Mouse (Mus musculus) T-helper 17 cell (primary cell): Measurements from ENCODE around the gene Eef1e1.
"Not testable (repeated sequence)": the region's sequence is repeated elsewhere in the genome, so short reads cannot be mapped to it uniquely, and the experiment has no call there.

Source experiments
- in situ Hi-C, 2 experiments: fragments of 300-600 bp; cut with MboI, MseI; formaldehyde crosslinking; loops; 1 replicate in 1 of 2; 2 replicates in 1 of 2; pipeline ENCODE4 v1.15.1; 2025; ENCODE audit warnings: high pct_unique_total_duplicates in 2 of 2

Eef1e1 gene

DNA sequence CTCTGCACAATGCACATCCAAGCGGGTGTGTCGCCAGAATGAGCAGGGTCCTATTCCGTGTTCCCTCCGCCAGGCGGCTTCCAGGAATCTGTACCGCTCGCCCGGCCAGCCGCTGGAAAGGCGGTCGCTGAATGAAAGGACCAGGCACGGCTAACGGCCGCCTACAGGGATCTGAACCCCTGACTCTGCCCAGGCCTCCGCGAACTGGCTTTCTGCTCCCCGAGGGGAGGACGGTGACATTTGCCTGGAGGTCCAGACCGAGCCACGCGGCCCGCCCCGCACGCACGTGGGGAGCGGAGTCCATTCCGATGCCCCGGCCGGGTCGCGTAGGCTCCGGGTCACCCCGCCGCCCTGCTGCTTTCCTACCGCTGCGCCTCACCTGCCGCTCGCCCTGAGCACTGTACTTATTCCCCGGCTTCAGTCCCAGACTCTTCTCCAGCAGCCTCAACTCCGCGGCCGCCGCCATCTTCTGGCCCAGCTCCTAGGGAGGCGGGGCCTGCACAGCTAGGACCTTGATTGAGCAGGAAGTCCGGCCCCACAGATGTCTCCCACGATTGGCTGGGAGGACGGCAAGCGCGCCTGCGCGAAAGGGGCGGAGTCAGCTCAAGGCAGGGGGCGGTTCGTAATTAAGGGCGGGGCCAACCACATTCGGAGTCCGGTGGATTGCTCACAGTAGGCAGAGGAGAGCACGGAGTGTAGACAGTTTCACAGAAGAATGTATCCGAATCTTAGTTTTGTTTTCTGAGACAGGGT is at the start of gene Eef1e1:
Gene Eef1e1 (minus strand): TSS at position 531 of the 753 bp plus-strand sequence.
- in situ Hi-C loops = loop anchor here in 1 of 2 experiments (10.0 kb wide), 2 partner anchors 454 to 604 kb away; partner anchors contain the start of gene Snrnp48

DNA sequence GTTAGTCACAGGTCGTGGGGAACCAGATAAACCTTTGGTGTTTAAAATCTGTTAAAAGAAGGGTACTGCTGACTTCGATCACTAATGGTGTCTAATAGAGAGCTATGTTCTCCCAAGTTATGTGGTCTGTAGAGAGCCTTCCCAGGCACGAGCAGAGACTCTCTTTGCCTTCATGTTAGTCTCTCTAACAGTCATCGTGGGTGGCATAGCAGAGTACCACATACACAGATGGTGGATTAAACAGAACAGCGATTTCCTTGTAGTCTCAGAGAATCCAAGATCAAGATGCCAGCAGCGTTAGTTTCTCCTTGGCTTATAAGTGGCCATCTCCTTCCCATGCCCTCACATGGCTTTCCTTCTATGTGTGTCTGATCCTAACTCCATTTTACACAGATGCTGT is 32.0 kb upstream of the Eef1e1 start:
- in situ Hi-C loops = loop anchor here (10.0 to 25.0 kb wide), 2 partner anchors 304 to 321 kb away; no protein-coding TSS in a partner anchor

DNA sequence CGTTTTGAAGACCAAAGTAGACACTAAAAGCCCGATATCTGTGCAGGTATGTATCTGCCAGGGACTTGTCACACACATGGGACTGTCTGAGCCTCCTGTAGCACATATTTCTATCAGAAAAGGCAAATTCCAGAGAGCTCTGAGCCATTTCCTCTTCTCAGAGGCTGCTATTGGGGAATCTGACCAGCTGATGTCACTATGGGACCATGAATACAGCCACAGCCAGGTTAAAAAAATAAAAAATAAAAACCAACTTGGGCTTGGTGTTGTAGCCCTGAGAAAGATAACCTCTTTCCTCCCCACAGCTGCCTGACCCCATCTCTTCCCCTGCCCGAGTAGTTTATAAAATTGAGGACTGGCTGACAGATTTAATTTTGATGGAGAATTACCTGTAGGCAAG is 31.2 kb upstream of the Eef1e1 start:
- in situ Hi-C loops = loop anchor here (10.0 to 25.0 kb wide), 2 partner anchors 305 to 322 kb away; no protein-coding TSS in a partner anchor

DNA sequence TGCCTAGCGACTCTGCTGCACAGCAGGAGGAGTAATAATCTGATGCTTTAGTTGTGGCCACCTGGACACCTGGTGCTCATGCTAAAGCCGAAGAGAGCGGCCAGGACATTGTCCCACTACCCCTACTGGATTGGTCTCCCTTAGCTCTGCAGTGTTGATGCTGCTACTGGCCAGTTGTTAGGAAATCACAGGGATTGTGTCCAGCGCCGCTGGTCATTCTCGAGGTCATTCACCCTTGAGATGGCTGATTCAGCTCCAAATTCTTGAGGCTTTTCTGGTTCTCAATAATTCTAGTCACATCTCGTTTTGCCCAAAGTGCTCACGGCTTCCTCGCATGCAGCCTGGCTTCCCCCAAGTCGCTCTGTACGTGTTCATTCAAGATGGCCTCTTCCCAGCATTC is 29.9 kb upstream of the Eef1e1 start:
- in situ Hi-C loops = loop anchor here in 1 of 2 experiments (25.0 kb wide), 1 partner anchor 324 kb away; no protein-coding TSS in a partner anchor

DNA sequence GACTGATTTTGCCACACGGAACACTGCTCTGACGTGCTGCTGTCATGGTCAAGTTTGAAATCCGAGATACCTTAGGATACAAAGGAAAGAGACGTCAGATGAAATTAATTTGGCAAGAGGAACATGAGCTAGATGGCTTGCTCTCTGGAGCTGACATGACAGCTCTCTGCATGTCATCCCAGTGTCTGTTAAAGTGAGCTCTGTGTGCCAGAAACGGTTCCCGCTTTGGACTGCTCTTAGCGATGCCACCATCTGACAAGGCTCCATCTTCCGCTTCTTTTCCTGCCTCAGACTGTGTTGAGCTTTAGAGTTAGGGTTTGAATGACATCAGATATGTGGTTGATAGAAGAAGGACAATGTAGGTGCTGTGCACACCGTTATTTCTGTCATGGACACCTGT is 13.5 kb upstream of the Eef1e1 start:
- in situ Hi-C loops = no loop called here

DNA sequence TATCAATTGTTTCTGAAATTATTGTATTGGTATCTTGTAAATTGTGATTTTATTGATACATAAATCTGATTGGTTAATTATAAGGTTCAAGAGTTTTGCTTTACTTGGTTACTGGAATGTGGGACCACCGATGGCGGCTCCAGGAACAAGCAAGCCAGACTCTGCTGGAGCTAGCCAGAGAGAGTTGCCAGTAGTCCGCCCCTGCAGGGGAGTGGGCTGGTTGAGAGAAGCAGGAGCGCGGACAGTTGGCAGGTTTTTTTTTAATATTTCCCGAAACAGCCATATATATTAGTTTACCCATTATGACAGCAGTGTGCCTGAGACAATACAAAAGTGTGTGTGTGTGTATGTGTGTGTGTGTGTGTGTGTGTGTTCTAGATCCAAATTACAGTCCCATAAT is 12.6 kb upstream of the Eef1e1 start:
- in situ Hi-C loops = not testable (repeated sequence)

DNA sequence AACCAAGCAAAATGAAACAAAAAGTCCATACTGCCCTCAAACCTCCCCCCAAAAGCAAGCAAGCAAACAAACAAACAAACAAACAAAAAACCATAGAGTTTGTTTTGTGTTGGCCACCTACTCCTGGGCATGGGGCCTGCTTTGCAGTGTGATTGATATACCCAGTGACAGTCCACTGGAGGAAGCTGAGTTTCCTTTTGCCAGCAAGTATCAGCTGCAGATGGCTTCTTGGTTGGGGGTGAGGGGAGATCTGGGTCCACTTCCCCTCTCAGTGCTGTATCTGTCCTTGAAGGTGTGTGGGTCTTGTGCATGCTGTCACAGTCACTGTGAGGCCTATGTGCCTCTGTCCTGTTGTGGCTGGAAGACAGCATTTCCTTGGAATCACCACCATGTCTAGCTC is 11.2 kb upstream of the Eef1e1 start:
- in situ Hi-C loops = no loop called here

DNA sequence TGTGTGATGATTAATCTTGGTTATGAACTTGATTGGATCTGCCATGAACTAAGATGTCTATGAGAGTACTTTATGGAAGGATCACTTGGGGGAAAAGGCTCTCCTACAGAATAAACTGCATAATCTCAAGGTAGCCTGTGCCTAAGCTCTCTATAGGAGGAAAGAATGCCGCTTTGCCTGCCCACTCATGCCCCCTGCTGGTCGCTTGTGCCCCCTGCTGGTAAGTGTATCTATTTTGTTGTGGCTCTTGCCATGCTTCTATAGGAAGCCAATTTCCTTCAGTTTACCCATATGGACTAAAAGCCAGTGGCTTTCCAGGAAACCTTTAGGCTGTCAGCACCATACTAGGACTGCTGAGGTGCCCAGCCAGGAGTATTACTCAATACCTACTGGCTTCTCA is 9.7 kb upstream of the Eef1e1 start:
- in situ Hi-C loops = no loop called here

DNA sequence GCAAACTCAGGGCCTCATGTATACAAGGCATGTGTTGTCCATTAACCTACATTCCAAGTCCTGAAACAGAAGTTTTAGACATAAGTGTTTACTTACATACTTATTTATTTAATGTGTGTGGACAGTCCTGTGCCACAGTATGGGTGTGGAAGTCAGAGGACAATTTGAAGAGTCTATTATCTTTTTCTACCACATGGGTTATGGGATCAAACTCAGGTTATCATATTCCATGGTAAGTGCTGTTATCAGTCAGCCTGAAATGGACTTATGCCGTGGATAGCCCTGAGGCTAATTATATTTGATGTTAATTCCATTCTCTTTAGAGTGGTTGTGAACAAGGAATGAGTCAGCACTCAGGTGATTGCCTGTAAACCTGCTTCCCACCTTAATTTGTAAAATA is 5.9 kb upstream of the Eef1e1 start:
- in situ Hi-C loops = no loop called here

DNA sequence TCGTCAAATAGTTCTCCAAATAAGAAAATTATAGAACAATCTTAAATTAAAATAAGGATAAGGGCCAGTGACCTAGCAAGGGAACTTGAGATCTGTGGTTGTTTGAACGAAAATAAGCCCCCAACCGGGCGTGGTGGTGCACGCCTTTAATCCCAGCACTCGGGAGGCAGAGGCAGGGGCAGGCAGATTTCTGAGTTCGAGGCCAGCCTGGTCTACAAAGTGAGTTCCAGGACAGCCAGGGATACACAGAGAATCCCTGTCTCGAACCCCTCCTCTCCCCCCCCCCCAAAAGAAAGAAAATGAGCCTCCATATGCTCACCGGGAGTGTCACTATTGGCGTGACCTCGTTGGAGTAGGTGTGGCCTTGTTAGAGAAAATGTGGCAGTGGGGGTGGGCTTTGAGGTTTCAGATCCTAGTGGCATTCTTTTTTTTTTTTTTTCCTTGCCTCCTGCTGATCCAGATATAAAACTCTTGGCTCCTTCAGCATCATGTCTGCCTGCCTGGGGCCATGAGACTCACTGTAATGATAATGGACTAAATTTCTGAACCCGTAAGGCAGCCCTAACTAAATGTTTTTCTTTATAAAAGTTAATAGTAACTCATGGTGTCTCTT is 772 bp upstream of the Eef1e1 start:
- in situ Hi-C loops = loop anchor here in 1 of 2 experiments (10.0 kb wide), 2 partner anchors 455 to 605 kb away; partner anchors contain the start of gene Snrnp48

DNA sequence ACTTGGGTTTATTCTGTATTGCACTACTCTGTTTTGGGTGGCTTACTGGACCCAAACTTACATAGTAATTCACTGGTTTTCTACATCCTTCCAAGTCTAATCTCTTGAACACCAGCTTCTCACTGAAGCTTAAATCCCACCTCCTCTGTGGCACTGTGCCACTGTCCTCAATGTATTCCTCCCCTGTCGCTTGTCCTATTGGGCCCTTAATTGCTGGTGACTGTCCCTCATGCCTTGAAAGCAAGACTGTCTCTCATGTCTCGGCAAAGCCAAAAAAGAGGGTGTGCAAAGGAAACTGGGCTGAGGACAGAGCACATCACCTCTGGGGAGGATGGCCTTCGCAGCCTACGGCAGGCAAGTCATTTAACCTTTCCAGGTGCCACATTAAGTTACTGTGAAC is 993 bp downstream of the Eef1e1 start:
- in situ Hi-C loops = loop anchor here in 1 of 2 experiments (10.0 kb wide), 2 partner anchors 453 to 603 kb away; partner anchors contain the start of gene Snrnp48

DNA sequence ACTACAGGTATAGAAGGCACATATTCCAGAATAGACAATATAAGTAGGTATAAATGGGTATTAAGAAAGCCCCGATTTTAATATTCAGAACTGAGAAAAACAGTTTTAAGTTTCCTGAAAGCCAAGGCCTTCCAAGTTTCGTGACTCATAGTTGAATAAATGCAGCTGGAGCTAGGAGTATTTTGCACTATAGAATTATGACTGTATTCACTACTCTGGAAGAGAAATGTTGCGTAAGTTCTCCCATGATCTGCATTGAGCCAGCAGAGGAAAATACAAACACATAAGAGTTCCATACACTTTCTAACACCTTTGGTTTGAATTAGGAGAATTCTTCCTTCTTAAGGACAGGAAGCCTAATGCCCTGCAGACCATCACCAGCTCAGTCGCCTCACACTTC is 8.6 kb downstream of the Eef1e1 start:
- in situ Hi-C loops = loop anchor here (5.0 to 10.0 kb wide), 3 partner anchors 118 to 595 kb away; partner anchors contain the start of gene Snrnp48 (in 1 of the 2)

DNA sequence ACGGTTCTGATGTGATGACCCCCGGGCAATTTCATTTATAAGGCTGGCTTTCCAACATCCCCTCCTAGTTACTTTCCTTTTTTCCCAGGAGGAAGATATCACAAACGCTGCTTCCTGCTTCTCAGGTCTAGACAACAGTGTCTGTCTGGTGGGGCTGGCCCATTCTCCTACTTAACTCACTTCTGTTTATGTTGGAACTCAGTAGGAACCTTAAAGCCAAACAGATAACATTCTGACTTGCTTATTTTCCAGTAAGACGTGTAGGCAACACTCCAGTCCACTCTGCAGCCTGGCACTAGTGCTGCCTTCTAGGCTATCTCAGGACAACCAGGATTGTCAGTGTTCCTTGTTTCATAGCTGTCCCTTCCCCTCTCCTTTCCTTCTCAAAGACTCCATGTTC is 9.8 kb downstream of the Eef1e1 start:
- in situ Hi-C loops = loop anchor here in 1 of 2 experiments (5.0 kb wide), 1 partner anchor 432 kb away; no protein-coding TSS in a partner anchor

DNA sequence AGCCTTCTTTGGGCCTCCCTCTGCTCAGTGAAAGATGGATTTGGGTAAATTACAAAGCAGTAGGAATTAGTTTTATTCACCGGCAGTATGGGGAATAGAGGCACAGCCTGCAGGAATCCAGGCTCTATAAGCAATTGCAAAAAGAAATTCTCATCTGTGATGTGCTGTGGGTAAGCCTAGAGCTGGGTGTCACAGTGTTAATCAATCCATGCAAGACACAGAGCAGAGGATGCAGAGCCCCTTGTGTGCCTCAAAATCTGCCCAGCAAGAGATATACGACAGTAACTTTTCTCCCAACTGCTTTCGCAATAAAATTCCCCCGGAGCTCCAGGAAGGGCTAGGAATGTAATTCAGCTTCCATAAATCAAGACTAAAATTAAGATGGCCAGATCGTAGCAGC is 17.4 kb downstream of the Eef1e1 start:
- in situ Hi-C loops = no loop called here

DNA sequence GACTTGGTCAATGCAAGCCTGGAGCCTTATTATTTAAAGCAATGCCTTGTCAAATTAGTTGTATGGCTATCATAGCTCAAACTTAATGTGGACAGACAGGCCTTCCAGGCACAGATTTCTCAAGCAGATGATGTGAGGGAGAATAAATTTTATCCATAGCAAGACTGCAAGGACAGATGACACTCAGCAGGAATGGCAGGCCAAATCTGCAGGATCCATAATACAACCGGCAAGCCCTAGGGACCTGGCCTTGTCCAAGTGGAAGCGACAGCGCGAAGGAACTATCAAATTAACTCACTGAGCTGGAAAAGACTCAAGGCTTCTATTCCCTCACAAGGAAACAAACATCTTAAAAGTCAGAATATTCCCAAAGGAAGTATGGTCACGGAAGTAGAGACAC is 17.9 kb downstream of the Eef1e1 start:
- in situ Hi-C loops = no loop called here

DNA sequence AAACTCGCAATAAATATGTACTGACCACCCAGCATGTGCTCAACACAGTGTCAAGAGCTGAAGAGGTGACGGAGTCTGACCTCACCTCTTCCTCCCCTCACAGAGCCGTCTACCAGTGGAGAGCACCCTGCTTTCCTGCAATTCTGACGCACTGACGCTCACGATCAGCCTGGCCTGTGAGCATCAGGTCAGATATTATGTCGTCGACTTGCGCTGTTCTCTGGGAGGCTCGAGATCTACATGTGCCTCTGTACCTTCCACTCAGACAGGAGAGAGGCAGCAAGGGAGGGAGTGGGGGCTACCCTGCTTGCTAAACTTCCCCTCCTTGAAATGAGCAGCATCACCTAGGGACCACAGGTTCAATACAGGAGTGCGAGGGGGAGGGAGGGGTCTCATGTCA is 20.2 kb downstream of the Eef1e1 start:
- in situ Hi-C loops = loop anchor here in 1 of 2 experiments (10.0 kb wide), 1 partner anchor 316 kb away; no protein-coding TSS in a partner anchor

DNA sequence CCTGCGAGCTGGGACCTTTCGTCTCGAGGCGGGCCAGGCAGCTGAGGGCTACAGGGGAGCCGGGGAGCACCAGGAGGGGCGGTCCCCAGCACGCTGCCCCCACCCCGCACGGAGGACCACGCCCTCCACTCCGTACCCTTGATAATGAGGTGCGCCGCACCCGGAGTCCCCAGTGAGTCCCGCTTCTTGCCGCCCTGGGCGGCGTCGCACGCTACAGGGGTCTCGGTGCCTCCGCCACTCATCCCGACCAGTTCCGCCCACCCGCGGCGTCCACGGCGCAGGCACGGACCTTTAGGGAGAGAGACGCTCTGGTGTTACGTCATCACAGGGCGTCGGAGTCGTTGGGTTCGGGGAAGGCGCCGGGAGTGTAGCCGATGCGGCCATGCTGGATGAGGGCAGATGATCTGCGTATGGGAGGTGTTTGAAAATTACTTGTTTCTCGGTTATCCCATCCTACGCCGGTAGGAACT is 24.0 kb downstream of the Eef1e1 start, which contains the start of gene Bloc1s5:
Gene Bloc1s5 (minus strand): TSS at position 310 of the 470 bp plus-strand sequence.
- in situ Hi-C loops = loop anchor here in 1 of 2 experiments (10.0 kb wide), 1 partner anchor 320 kb away; no protein-coding TSS in a partner anchor

DNA sequence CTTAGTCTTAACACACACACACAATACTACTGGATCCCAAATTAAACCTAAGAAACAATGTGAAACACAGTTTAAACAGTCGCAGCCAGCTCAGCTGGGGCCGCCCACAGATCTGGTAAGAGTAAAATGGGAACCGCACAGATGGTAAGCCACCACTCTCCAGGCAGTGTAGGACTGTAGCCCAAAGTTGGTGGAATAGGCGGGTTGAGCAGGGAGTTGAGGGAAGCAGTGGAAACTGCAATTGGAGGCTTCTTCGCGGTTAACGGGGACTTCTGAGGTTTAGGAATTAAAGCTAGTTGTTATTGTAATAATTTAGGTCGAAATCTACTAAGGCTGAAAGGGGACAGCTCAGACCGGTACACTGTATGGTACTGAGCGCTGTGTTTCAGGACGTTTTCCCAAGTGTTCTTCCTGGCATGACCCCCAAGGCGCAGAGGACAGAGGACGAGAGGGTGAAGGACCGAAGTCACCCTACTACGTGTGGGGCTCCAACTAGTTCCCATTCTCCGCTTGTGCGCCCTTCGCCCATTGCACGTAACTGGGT is 24.5 kb downstream of the Eef1e1 start:
- in situ Hi-C loops = loop anchor here in 1 of 2 experiments (10.0 kb wide), 1 partner anchor 320 kb away; no protein-coding TSS in a partner anchor

DNA sequence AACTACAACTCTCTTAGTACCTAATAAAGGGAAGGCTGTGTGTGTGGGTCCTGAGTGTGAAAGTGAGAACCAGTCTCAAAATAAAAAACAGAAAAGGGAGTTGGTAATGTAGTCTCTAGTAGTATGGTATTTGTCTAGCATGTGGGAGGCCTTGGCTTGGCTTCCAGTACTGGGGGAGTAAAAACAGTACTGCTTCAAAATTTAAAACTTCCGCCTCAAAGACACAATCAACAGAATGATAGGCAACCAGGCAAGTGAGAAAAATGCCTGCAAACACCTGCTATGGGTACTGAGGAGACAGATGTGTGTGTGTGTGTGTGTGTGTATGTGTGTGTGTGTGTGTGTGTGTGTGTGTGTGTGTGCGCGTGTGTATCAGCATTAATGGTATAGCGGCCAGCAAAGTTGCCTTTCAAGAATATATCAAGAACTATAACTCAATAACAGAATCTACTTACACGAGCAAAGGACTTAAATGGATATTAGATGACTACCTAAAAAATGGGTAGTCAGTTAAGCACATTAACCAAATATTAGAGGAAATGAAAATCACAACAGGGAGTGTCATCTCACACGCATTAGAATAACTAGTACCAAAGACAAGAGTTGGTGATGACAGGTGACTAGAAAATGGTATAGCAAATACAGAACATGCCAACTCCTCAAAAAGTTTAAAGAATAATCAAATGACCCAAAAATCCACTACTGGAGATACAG is 25.4 kb downstream of the Eef1e1 start:
- in situ Hi-C loops = loop anchor here in 1 of 2 experiments (10.0 kb wide), 1 partner anchor 321 kb away; no protein-coding TSS in a partner anchor

DNA sequence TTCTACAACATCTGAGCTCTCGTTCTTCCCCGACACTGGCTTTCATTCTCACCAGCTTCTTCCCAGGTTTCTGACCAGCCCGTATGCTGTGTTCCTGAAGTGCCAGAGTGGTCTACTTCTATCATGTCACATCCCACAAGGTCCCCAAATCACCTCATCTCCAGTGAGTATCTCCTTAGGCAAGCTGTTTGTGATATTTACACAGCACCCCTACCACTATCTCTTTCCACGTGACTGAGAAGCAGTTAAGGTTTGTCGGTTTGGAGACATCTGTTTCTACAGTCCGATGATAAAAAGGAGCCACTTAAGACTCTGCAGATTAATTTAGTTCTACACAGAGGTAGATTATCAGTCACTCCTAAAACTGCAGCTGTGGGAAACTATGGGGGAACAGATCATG is 26.3 kb downstream of the Eef1e1 start:
- in situ Hi-C loops = loop anchor here in 1 of 2 experiments (10.0 kb wide), 1 partner anchor 322 kb away; no protein-coding TSS in a partner anchor

DNA sequence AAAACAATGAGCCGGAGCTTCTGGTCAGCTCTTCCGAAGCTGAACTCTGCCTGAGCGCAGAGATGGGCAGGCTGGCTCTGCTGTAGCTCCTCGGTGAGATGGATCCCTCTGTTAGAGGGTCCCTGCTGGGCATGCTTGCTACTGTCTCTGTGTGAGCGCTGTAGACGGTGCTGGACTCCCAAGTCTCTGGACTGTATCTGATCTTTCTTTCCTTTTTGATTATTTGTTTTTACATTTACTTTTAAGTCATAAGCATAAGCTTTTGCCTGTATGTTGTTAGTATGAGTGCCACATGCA is 32.7 kb downstream of the Eef1e1 start:
- in situ Hi-C loops = no loop called here
